Mouse (Mus musculus) liver, adult 2 months (tissue): ENCODE data around the gene Cdkn1a.

Experiments used
- CTCF ChIP-seq: fragments of 200-500 bp; IDR thresholded peaks from 2 replicates; pipeline ENCODE4 v1.5.1; 2011; ENCODE audit warnings: low read depth, low read length, control low read depth
- POLR2A ChIP-seq: fragments of 200-500 bp; IDR thresholded peaks from 2 replicates; pipeline ENCODE4 v1.6.1; 2011; ENCODE audit warnings: low read length, control low read depth; ENCODE audit not compliant: insufficient read depth; ENCODE audit errors: extremely low read depth

GRCm38 (mm10) chr17:29096851-29097561 is 6.2 kb downstream of the Cdkn1a start:
- no peak for TF ChIP-seq POLR2A
- TF ChIP-seq CTCF, result no peak
